Mouse (Mus musculus) embryonic facial prominence, embryonic 11.5 days (tissue): ENCODE measurements around the gene Stk10. TPM values are rescaled to one million over a fixed set of nuclear protein-coding genes. Genes with fewer than 3 reads are reported as not detected.

Experiments
- ATAC-seq: fragments of 200-750 bp; cut with Nextera tagmentation; replicated peaks from 2 replicates; pipeline ENCODE4 v1.8.0; 2017; ENCODE audit warnings: low read depth; ENCODE audit not compliant: insufficient number of reproducible peaks, low FRiP score, low TSS enrichment
- DNase-seq: peaks from one replicate; pipeline ENCODE4 v3.0.0-alpha.2; 2015; ENCODE audit warnings: low spot score
- H3K27ac ChIP-seq: fragments of 300-500 bp; sonication (generic); replicated peaks from 2 replicates; pipeline ENCODE4 v1.5.1; 2014; ENCODE audit warnings: mild to moderate bottlenecking, low read depth, low read length, control low read depth
- H3K27me3 ChIP-seq: fragments of 300-500 bp; sonication (generic); 2 replicates; pipeline ENCODE4 v1.6.1; 2014; ENCODE audit warnings: mild to moderate bottlenecking, low read length, moderate library complexity, mixed read lengths; ENCODE audit not compliant: control insufficient read depth, insufficient read depth
- H3K36me3 ChIP-seq: fragments of 300-500 bp; sonication (generic); replicated peaks from 2 replicates; pipeline ENCODE4 v1.6.1; 2014; ENCODE audit warnings: low read depth, mild to moderate bottlenecking, low read length, moderate library complexity, mixed read lengths; ENCODE audit not compliant: control insufficient read depth, insufficient read depth
- H3K4me1 ChIP-seq: fragments of 300-500 bp; sonication (generic); 2 replicates; pipeline ENCODE4 v1.6.1; 2014; ENCODE audit warnings: low read length, mixed read lengths; ENCODE audit not compliant: control insufficient read depth, insufficient read depth
- H3K4me2 ChIP-seq: fragments of 300-500 bp; sonication (generic); 2 replicates; pipeline ENCODE4 v1.6.1; 2014; ENCODE audit warnings: low read depth, mild to moderate bottlenecking, control low read depth, low read length, moderate library complexity
- H3K4me3 ChIP-seq: fragments of 300-500 bp; sonication (generic); 2 replicates; pipeline ENCODE4 v1.5.1; 2014; ENCODE audit warnings: low read depth, low read length, control low read depth
- H3K9ac ChIP-seq: fragments of 300-500 bp; sonication (generic); replicated peaks from 2 replicates; pipeline ENCODE4 v1.6.1; 2014; ENCODE audit warnings: mild to moderate bottlenecking, control low read depth, low read length
- H3K9me3 ChIP-seq: fragments of 300-500 bp; sonication (generic); replicated peaks from 2 replicates; pipeline ENCODE4 v1.6.1; 2016; ENCODE audit warnings: mild to moderate bottlenecking, low read length, inconsistent platforms, mixed read lengths; ENCODE audit not compliant: control insufficient read depth
- WGBS: fragments of 180-500 bp; shearing (Covaris S2); extraction: QIAGEN DNeasy Blood & Tissue Kit; methylation state at CpG from one replicate; pipeline ENCODE4 v1.1.7; 2014; 5-methylcytosine and 5-hydroxymethylcytosine counted together
- polyA plus RNA-seq: library from polyadenylated mRNA; unstranded; fragments of >200 nt; fragmentation: Nextera tagmentation; extraction: Ambion mirVana; gene quantifications from 2 replicates; pipeline ENCODE4 v1.2.1, GENCODE M21; 2014

Gene Stk10
- polyA plus RNA-seq, 1 experiment from 2014 or later = 1.4 TPM

DNA sequence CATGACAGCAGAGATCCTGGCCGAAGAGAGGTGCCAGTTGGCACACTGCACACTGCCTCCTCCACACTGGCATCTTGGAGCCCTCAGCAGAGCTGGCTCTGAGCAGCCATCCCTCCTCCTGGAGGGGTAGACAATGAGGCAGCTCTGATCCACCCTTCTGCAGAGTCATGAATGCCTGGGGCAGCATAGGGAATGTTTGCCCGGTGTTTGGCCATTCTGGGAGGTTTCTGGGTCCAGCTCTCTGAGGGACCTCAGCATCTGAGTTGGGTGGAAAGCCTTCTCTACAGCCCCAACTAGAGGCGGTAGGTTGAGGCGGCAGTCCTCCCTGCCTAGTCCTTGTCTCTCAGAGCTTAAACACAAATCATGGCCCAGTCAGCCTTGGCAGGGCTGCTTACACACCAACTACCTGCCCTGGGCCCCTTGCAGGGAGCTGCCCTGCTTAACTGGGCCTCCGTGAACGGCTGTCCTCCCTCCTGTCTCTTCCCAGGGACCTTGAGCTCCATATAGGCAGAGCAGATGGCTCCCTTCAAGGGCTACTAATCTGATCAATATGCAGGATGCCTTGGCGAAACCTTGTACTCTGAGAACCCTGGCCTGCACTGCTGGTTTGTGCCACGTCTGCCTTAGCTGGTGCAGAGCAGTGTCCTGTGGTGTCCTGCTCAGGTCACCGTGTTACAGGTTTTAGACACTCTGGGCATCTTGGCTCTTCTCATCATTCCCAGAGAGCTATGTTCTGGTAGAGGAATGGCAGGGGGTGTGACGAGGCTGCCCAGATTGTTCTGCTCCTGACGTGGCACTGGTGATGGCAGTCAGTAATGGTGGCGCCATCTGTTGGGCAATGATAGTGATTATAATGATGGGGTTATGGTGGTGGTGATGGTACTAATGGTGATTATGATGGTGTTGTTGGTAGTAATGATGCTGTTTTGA lies 59.1 kb downstream of the Stk10 start:
- Histone ChIP-seq H3K27ac (no peak overlapping the region), H3K4me3 (no peak overlapping the region), H3K9ac (no peak overlapping the region), H3K4me1 (no peaks in the 10 kb centered on the region), H3K36me3 (no peaks in the 10 kb centered on the region), H3K4me2 (no peak overlapping the region), H3K27me3 (no peaks in the 10 kb centered on the region), H3K9me3 (no peaks in the 10 kb centered on the region)
- 72% methylated on average over 12 of the region's 12 CpGs for WGBS
- DNase-seq = no peak
- ATAC-seq = no peak

DNA sequence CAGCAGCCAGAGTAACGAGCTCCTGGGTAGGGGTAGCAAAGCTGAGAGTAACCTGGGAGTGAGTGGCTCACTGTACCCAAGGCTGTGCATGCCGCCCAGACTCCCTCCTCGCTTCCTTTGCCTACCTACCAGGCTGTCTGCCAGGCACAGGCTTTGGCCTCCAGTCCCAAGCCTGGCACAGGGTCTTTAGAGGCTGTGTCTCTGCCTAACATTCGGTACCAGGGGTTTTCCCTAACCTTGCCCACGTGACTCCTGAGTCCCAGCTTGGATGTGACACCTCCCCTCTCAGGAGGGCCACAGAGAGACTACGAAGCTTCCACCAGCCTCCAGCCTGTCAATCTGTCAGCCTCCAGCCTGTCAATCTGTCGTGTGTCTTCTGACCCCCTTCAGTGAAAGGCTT lies 60.0 kb downstream of the Stk10 start:
- no peak overlapping the region for H3K4me3 ChIP-seq
- 67% methylated on average over 7 of the region's 7 CpGs for WGBS
- no peaks in the 10 kb centered on the region for H3K36me3 ChIP-seq
- DNase-seq (no peak), ATAC-seq (no peak)
- H3K4me2 ChIP-seq = no peak overlapping the region
- H3K9ac ChIP-seq = no peak overlapping the region
- H3K4me1 ChIP-seq = no peaks in the 10 kb centered on the region
- H3K27ac ChIP-seq = no peak overlapping the region
- no peaks in the 10 kb centered on the region for H3K9me3 ChIP-seq
- H3K27me3 ChIP-seq = no peaks in the 10 kb centered on the region

- no peak for ATAC-seq
- WGBS = 87% methylated on average over 4 of the region's 4 CpGs
- no peak overlapping the region for H3K4me2 ChIP-seq
- no peak overlapping the region for H3K27ac ChIP-seq
- no peaks in the 10 kb centered on the region for H3K4me1 ChIP-seq
- DNase-seq = no peak
- no peak overlapping the region for H3K4me3 ChIP-seq
- no peaks in the 10 kb centered on the region for H3K36me3 ChIP-seq
- H3K9me3 ChIP-seq = no peaks in the 10 kb centered on the region
- H3K9ac ChIP-seq = no peak overlapping the region
- H3K27me3 ChIP-seq = no peaks in the 10 kb centered on the region
These were observed 61.0 kb downstream of the Stk10 start for GRCm38 (mm10) chr11:32594122-32594521.

GRCm38 (mm10) chr11:32600371-32600770 lies 67.3 kb downstream of the Stk10 start:
- H3K27me3 ChIP-seq = no peaks in the 10 kb centered on the region
- H3K36me3 ChIP-seq = no peaks in the 10 kb centered on the region
- H3K4me1 ChIP-seq = no peaks in the 10 kb centered on the region; the same call in 1 of the 2 replicates
- H3K9me3 ChIP-seq = no peaks in the 10 kb centered on the region
- H3K9ac ChIP-seq = no peak overlapping the region
- no peak overlapping the region for H3K27ac ChIP-seq
- WGBS = 90% methylated on average over 6 of the region's 6 CpGs
- H3K4me2 ChIP-seq = no peak overlapping the region
- no peak overlapping the region for H3K4me3 ChIP-seq
- ATAC-seq = no peak
- DNase-seq = no peak

DNA sequence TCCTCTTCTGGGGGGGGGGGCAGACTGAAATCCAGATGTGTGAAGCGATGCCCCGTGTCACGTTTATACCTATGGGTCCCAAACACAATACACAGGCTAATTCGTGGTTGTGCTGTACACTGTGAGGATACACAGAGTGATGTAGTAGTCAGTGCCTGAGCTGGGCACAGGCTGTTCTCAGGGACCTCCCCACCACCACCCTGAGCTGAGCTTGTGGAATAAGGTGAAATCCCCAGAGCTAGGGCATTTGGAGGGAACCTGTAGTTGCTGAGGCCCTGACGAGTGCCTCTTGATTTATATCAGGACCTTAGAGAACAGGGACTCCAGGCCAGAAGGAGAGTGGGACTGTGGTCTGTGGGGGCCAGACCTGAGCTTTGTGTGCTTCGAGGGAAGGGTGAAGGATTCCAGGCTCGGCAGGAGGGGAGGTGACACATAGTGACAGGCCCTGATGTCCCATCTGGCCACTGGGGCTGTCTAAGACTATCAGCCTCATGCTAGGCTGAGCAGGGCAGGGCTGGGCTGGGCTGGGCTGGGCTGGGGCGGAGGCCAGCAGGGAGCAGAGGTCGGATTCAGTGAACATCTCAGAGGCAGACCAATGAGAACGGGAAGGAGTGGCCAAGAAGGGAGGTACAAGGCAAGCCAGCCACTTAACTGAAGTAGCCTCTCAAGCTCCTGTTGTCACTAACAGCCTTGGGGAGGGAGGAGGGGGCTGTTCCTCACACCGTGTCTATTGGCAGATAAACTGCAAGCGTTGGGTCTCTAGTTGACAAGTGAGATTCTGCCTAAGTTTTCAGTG lies 68.6 kb downstream of the Stk10 start:
- H3K4me3 ChIP-seq = no peak overlapping the region
- no peaks in the 10 kb centered on the region; the same call in 1 of the 2 replicates for H3K4me1 ChIP-seq
- H3K27me3 ChIP-seq = no peaks in the 10 kb centered on the region
- no peak overlapping the region for H3K27ac ChIP-seq
- ATAC-seq (peak; percentile 74; the same call in 1 of the 2 replicates), DNase-seq (no peak)
- no peaks in the 10 kb centered on the region for H3K9me3 ChIP-seq
- no peaks in the 10 kb centered on the region for H3K36me3 ChIP-seq
- no peak overlapping the region for H3K9ac ChIP-seq
- H3K4me2 ChIP-seq = no peak overlapping the region
- WGBS = 41% methylated on average over 12 of the region's 12 CpGs

DNA sequence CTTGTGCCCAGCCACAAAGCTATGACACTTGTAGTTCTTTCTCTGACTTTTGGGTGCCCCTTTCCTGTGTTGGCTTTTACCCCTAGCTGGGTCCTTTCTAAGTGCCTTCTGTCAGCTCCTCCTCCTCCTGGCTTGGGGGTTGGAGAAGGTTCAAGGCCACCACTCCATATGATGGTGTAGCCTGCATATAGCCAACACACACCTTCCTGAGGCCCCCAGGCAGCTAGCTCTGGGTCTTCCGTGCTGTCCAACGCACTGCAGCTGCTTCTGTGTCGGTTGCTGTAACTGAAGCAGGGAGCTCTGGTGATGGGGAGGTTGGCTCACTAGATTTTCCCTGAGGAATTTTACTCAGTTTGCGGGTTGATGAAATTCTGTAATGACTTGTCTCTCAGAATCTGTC lies 71.6 kb downstream of the Stk10 start:
- no peaks in the 10 kb centered on the region for H3K9me3 ChIP-seq
- no peak overlapping the region for H3K4me2 ChIP-seq
- no peak overlapping the region for H3K27ac ChIP-seq
- DNase-seq (no peak), ATAC-seq (no peak)
- H3K4me3 ChIP-seq = no peak overlapping the region
- H3K36me3 ChIP-seq = no peaks in the 10 kb centered on the region
- H3K9ac ChIP-seq = no peak overlapping the region
- no peaks in the 10 kb centered on the region; the same call in 1 of the 2 replicates for H3K4me1 ChIP-seq
- H3K27me3 ChIP-seq = no peaks in the 10 kb centered on the region
- WGBS = 41% methylated on average over 4 of the region's 4 CpGs

DNA sequence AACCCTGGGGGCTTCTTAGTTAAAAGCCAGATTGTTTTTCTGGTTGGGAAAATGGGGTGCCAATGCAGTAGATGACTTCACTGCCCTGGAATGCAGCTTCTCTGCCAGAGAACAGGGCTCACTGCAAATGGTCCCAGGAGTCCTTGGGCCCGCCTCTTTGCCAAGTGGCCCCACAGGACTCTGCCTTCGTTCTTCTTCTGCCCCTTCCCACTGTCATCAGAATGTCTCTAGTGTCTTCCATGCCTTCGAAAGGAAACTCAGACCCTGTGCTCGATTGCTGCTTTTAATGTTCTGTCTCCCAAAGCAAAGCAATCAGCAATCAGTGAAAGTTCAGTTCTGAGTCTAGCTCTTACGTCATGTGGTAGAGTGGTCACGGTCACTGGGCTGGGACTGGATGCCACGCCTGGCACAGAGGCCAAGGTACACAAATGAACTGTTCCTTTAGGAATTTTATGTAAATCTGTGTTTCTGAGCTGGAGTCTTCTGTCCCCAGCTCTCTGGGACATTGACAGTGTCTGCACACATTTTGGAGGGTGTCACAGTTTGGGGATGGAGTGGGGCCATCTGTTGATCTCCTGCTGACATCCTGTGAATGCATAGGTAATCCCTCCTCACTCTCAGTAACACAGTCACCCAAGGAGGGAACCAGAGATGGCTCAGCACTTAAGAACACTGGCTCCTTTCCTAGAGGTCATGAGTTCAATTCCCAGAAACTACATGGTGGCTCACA lies 72.2 kb downstream of the Stk10 start:
- Histone ChIP-seq H3K4me3 (no peak overlapping the region), H3K4me1 (no peaks in the 10 kb centered on the region; the same call in 1 of the 2 replicates), H3K9me3 (no peaks in the 10 kb centered on the region), H3K9ac (no peak overlapping the region), H3K36me3 (no peaks in the 10 kb centered on the region), H3K27me3 (no peaks in the 10 kb centered on the region), H3K27ac (no peak overlapping the region), H3K4me2 (no peak overlapping the region)
- ATAC-seq = 0 out of 2 replicates have a peak, but pooled peaks have one; percentile 53
- WGBS = 53% methylated on average over 7 of the region's 7 CpGs
- DNase-seq = peak; percentile 45
